Mouse (Mus musculus): ENCODE results near the gene Kri1.

DNA sequence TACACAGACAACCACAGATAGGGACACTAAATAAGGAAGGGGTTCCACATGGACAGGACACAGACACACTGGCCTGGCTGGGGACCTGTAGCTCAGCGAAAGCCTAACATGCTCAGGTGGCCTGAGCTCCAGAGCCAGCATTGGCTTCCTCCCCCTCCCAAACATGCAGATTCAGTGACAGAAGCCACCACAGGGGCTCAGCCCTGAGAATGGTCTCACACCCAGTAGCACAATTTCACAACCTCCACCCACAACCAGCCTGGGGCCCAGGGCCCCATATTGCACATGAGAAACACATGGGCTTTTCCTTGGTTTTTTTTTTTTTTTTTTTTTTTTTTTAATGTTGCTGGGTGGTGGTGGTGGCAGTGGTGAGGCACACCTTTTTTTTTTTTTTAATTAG is 41.4 kb downstream of the Kri1 start:
- TF ChIP-seq CTCF (IDR thresholded peaks at IDR 0.05; ENCODE audit: borderline replicate concordance, insufficient read depth, low read depth, low read length) (no peak), POLR2A (IDR thresholded peaks at IDR 0.05; ENCODE audit: borderline replicate concordance, insufficient read depth, low read length) (no peak)

Measured in cerebellum, adult 2 months (tissue).